Mouse (Mus musculus): ENCODE results near the gene Nin. TPM values are rescaled to one million over a fixed set of nuclear protein-coding genes. Genes with fewer than 3 reads are reported as not detected.

The Nin gene
- total and polyA plus RNA-seq, 3 experiments, result 48.4 to 49.1 TPM; not detected in 1

DNA sequence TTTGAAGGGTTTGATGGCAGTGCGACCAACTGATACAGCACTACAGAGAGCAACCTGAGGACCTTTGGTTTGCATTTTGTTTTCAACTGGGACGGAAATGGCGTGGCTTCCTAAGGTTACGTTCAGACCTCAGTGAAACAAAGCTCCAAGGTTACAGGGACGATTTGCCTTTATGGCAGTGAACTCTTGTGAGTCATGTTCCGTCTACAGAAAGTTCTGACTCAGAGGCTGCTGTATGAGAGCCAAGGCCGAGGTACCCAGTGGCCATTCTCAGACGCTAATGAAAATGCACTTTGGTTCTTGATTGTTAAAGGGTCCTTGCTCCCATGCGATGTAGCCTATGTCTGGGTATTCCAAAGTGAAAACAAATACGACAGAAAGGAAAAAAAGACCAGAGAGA lies 3.6 kb upstream of the Nin start:
- H3K27me3 ChIP-seq (ENCODE audit: control insufficient read depth in 1 of 2, insufficient read depth in 2 of 2, low read length in 2 of 2), result no peaks in the 10 kb centered on the region
- H3K27ac ChIP-seq (ENCODE audit: control insufficient read depth, low read depth, low read length), result no peak overlapping the region
- H3K79me2 ChIP-seq (ENCODE audit: control insufficient read depth, insufficient read depth, low read length, poor library complexity), result no peaks in the 10 kb centered on the region
- DNase-seq (ENCODE audit: low read depth, low spot score), result no peak
- no peak overlapping the region for H3K9ac ChIP-seq (ENCODE audit: control insufficient read depth, low read depth, low read length, poor library complexity, severe bottlenecking)
- H3K9me3 ChIP-seq (replicated peaks; ENCODE audit: insufficient read depth, low read length), result no peaks in the 10 kb centered on the region
- no peak for TF ChIP-seq MAZ (IDR thresholded peaks at IDR 0.05; ENCODE audit: low read depth, low read length)
- no peak for TF ChIP-seq SMC3 (IDR thresholded peaks at IDR 0.05; ENCODE audit: low read depth, low read length)
- TF ChIP-seq POLR2AphosphoS2 (IDR thresholded peaks at IDR 0.05; ENCODE audit: low read length), result no peak
- TF ChIP-seq ZMIZ1 (IDR thresholded peaks at IDR 0.05; ENCODE audit: low read depth, low read length), result no peak
- TF ChIP-seq MYB (IDR thresholded peaks at IDR 0.05; ENCODE audit: low read depth, low read length), result no peak
- no peak for TF ChIP-seq TAL1 (IDR thresholded peaks at IDR 0.05; ENCODE audit: low read length)
- no peak for TF ChIP-seq POLR2A (IDR thresholded peaks at IDR 0.05; ENCODE audit: control insufficient read depth in 1 of 2, insufficient read depth in 1 of 2, low read depth in 1 of 2, low read length in 2 of 2, poor library complexity in 1 of 2)
- TF ChIP-seq ETS1 (IDR thresholded peaks at IDR 0.05; ENCODE audit: low read depth, low read length), result no peak
- no peak for TF ChIP-seq E2F4 (IDR thresholded peaks at IDR 0.05; ENCODE audit: borderline replicate concordance, low read depth, low read length)
- TF ChIP-seq RCOR1 (IDR thresholded peaks at IDR 0.05; ENCODE audit: low read depth, low read length), result no peak
- TF ChIP-seq USF1 (IDR thresholded peaks at IDR 0.05; ENCODE audit: low read depth, low read length), result no peak
- no peak for TF ChIP-seq TBP (IDR thresholded peaks at IDR 0.05; ENCODE audit: low read depth, low read length)
- no peak for TF ChIP-seq POLR2AphosphoS5 (IDR thresholded peaks at IDR 0.05; ENCODE audit: borderline replicate concordance, low read depth, low read length)
- TF ChIP-seq RAD21 (IDR thresholded peaks at IDR 0.05; ENCODE audit: low read depth, low read length), result no peak
- TF ChIP-seq MAFK (IDR thresholded peaks at IDR 0.05; ENCODE audit: borderline replicate concordance, low read depth, low read length), result no peak
- no peak for TF ChIP-seq ZKSCAN1 (IDR thresholded peaks at IDR 0.05; ENCODE audit: low read depth, low read length)
- H3K4me1 ChIP-seq (ENCODE audit: control insufficient read depth in 1 of 2, insufficient read depth in 2 of 2, low read length in 2 of 2), result peaks cover 5 to 14% of the 10 kb centered on the region in 2 experiments
- H3K36me3 ChIP-seq (ENCODE audit: control insufficient read depth in 1 of 2, insufficient read depth in 2 of 2, low read length in 2 of 2), result peaks cover 0 to 11% of the 10 kb centered on the region in 2 experiments; a peak in 2 of 4 replicates
- no peak overlapping the region for H3K4me3 ChIP-seq (ENCODE audit: control insufficient read depth in 1 of 2, insufficient read depth in 1 of 2, low read depth in 2 of 2, low read length in 2 of 2)

- H3K9ac ChIP-seq (ENCODE audit: control insufficient read depth, low read depth, low read length, poor library complexity, severe bottlenecking), result peak overlapping the region; percentile 99
- no peak for DNase-seq (ENCODE audit: low read depth, low spot score)
- H3K27me3 ChIP-seq (ENCODE audit: control insufficient read depth in 1 of 2, insufficient read depth in 2 of 2, low read length in 2 of 2), result no peaks in the 10 kb centered on the region
- peaks cover 4 to 11% of the 10 kb centered on the region in 2 experiments for H3K4me1 ChIP-seq (ENCODE audit: control insufficient read depth in 1 of 2, insufficient read depth in 2 of 2, low read length in 2 of 2)
- no peak overlapping the region for H3K27ac ChIP-seq (ENCODE audit: control insufficient read depth, low read depth, low read length)
- peak overlapping the region; percentile 83 for H3K4me3 ChIP-seq (ENCODE audit: control insufficient read depth in 1 of 2, insufficient read depth in 1 of 2, low read depth in 2 of 2, low read length in 2 of 2)
- TF ChIP-seq KAT2A (conservative IDR thresholded peaks at IDR 0.05; ENCODE audit: low read depth, low read length) (no peak), ZC3H11A (IDR thresholded peaks at IDR 0.05; ENCODE audit: low read depth, low read length) (no peak), GABPA (IDR thresholded peaks at IDR 0.05; ENCODE audit: low read depth, low read length) (no peak), MYC (IDR thresholded peaks at IDR 0.05; ENCODE audit: low read depth, low read length) (no peak), ZMIZ1 (IDR thresholded peaks at IDR 0.05; ENCODE audit: low read depth, low read length) (no peak), MAX (IDR thresholded peaks at IDR 0.05; ENCODE audit: low read length) (no peak), MEF2A (IDR thresholded peaks at IDR 0.05; ENCODE audit: extremely low read depth, insufficient replicate concordance, low read depth, low read length, poor library complexity, severe bottlenecking) (no peak), SIN3A (IDR thresholded peaks at IDR 0.05; ENCODE audit: low read length) (no peak; the same call in 1 of the 2 replicates), UBTF (IDR thresholded peaks at IDR 0.05; ENCODE audit: borderline replicate concordance, insufficient read depth, low read depth, low read length) (no peak), MAZ (IDR thresholded peaks at IDR 0.05; ENCODE audit: low read depth, low read length) (no peak)
- no peaks in the 10 kb centered on the region for H3K9me3 ChIP-seq (replicated peaks; ENCODE audit: insufficient read depth, low read length)
- peaks cover 36% of the 10 kb centered on the region for H3K79me2 ChIP-seq (ENCODE audit: control insufficient read depth, insufficient read depth, low read length, poor library complexity)
- H3K36me3 ChIP-seq (ENCODE audit: control insufficient read depth in 1 of 2, insufficient read depth in 2 of 2, low read length in 2 of 2), result peaks cover 0 to 21% of the 10 kb centered on the region in 2 experiments; a peak in 2 of 4 replicates
Measured at GRCm38 (mm10) chr12:70112090-70112383, 1.5 kb downstream of the Nin start.

Data from MEL (cell line).